Mouse (Mus musculus) testis, adult 2 months (tissue): Measurements from ENCODE around the gene Gm17334. TPM values are rescaled to one million over a fixed set of nuclear protein-coding genes. Genes with fewer than 3 reads are reported as not detected.

ENCODE experiments used
- H3K27ac ChIP-seq: fragments of 200-500 bp; 2 replicates; pipeline ENCODE4 v1.5.1; 2012; ENCODE audit warnings: low read depth, low read length; ENCODE audit not compliant: control insufficient read depth, insufficient read depth
- H3K27me3 ChIP-seq: fragments of 200-500 bp; 2 replicates; pipeline ENCODE4 v1.6.1; 2012; ENCODE audit warnings: mild to moderate bottlenecking, low read length, moderate library complexity; ENCODE audit not compliant: control insufficient read depth, insufficient read depth
- H3K36me3 ChIP-seq: fragments of 200-500 bp; 2 replicates; pipeline ENCODE4 v1.6.1; 2012; ENCODE audit warnings: mild to moderate bottlenecking, low read length; ENCODE audit not compliant: control insufficient read depth, insufficient read depth
- H3K4me1 ChIP-seq: fragments of 200-500 bp; 2 replicates; pipeline ENCODE4 v1.6.1; 2012; ENCODE audit warnings: low read length; ENCODE audit not compliant: control insufficient read depth, insufficient read depth
- H3K4me3 ChIP-seq: fragments of 200-500 bp; 2 replicates; pipeline ENCODE4 v1.5.1; 2012; ENCODE audit warnings: low read depth, mild to moderate bottlenecking, low read length, moderate library complexity, mixed read lengths; ENCODE audit not compliant: control insufficient read depth
- CTCF ChIP-seq: fragments of 200-500 bp; IDR thresholded peaks from 2 replicates; pipeline ENCODE4 v1.5.1; 2012; ENCODE audit warnings: low read depth, mild to moderate bottlenecking, inconsistent platforms, low read length, moderate library complexity; ENCODE audit not compliant: control insufficient read depth, insufficient read depth, insufficient replicate concordance
- POLR2A ChIP-seq: fragments of 200-500 bp; IDR thresholded peaks from 2 replicates; pipeline ENCODE4 v1.6.1; 2012; ENCODE audit warnings: low read depth, mild to moderate bottlenecking, inconsistent platforms, low read length, moderate library complexity; ENCODE audit not compliant: control insufficient read depth
- polyA plus RNA-seq: library from polyadenylated mRNA; depleted of rRNA; stranded (reverse); fragments of >200 nt; gene quantifications from 2 replicates; pipeline ENCODE4 v1.2.3, GENCODE M21; 2012

The Gm17334 gene
- polyA plus RNA-seq, 1 experiment, result not detected

DNA sequence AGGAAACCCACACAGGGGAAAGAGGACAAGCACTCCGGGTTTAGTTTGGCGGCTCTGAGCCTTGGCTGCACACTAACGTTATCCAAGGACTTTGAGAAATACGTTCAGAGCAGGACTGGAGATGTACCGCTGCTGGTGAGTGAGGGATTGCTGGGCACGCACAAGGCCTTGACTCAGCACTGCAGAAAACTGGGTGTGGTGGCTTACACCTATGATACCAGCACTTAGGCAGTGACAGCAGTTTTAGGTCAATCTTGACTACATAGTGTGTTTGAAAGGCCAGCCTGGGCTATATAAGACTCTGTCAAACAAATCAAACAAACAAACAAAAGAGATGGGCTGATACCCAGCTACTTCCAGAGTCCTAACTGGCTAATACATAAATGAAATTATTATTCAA lies 30.5 kb upstream of the Gm17334 start:
- Histone ChIP-seq H3K27ac (no peak overlapping the region), H3K36me3 (no peaks in the 10 kb centered on the region), H3K27me3 (no peaks in the 10 kb centered on the region), H3K4me3 (no peak overlapping the region), H3K4me1 (peaks cover 4% of the 10 kb centered on the region; the same call in 1 of the 2 replicates)
- TF ChIP-seq POLR2A (no peak), CTCF (no peak)

DNA sequence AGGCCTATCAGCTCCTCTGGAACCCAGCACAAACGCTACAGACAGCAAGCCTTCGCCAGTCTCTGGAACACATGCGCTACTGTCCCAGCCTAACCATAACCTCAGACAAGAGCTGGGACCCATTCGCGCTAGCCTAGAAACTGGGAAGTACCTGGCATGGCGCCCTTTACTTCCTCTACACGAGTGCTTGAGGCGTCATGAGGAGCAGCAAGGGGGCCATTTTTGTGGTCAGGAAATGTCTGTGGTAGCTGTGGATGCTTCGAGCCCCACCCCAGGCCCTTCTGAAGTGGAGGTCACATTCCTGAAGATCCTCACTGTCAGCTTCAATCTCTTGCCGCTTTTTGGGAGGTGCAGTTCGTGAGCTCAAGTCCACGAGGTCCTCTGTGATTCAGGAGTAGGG lies 30.1 kb upstream of the Gm17334 start:
- no peak overlapping the region for H3K27ac ChIP-seq
- no peak overlapping the region for H3K4me3 ChIP-seq
- H3K27me3 ChIP-seq, result no peaks in the 10 kb centered on the region
- no peaks in the 10 kb centered on the region for H3K36me3 ChIP-seq
- peaks cover 4% of the 10 kb centered on the region; the same call in 1 of the 2 replicates for H3K4me1 ChIP-seq
- no peak for TF ChIP-seq CTCF
- no peak for TF ChIP-seq POLR2A

DNA sequence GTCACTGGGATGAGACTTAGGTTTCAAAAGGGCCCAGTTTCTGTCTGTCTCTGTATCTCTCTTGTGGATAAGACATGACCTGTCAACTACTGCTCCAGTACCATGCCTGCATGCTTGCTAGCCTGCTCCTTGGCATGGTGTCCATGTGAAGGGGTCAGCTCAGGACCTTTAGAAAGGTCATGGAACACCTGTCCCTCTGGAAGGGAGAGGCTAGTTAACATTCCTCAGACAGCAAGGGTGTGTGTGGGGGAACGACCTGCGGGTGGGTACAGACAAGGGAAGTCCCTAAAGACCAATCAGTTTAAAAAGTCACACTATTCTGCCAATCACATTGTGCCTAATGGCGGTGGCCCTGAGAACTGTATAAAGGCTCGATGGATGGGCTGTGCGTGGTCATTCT lies 28.0 kb upstream of the Gm17334 start:
- no peak overlapping the region for H3K27ac ChIP-seq

DNA sequence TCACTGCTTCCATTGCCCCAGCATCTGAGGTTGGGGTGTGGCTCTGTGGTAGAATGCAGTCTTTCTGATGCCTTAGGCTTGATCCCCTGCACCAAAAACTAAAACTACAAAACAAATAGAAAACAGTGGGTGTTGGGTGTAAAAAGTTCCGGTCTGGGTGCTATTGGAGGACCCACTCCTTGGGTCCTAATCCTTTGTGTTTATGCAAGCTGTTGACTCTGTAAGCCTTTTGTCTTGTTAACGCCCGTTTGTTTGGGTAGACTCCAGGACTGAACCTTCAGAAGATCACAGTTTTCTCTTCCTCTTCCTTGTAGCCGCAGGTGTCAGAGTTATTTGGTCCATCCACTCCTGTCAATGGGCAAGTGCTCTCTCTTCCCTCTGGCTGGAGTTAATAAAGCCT lies 27.0 kb upstream of the Gm17334 start:
- Histone ChIP-seq H3K27me3 (no peaks in the 10 kb centered on the region), H3K36me3 (no peaks in the 10 kb centered on the region), H3K4me3 (no peak overlapping the region), H3K4me1 (no peaks in the 10 kb centered on the region; the same call in 1 of the 2 replicates), H3K27ac (no peak overlapping the region)
- no peak for TF ChIP-seq POLR2A
- no peak for TF ChIP-seq CTCF

More for the DNA sequence above, 28.0 kb upstream of the Gm17334 start:
- Histone ChIP-seq H3K4me3 (no peak overlapping the region), H3K36me3 (no peaks in the 10 kb centered on the region), H3K4me1 (peaks cover 4% of the 10 kb centered on the region; the same call in 1 of the 2 replicates), H3K27me3 (no peaks in the 10 kb centered on the region)
- TF ChIP-seq CTCF (no peak), POLR2A (no peak)

DNA sequence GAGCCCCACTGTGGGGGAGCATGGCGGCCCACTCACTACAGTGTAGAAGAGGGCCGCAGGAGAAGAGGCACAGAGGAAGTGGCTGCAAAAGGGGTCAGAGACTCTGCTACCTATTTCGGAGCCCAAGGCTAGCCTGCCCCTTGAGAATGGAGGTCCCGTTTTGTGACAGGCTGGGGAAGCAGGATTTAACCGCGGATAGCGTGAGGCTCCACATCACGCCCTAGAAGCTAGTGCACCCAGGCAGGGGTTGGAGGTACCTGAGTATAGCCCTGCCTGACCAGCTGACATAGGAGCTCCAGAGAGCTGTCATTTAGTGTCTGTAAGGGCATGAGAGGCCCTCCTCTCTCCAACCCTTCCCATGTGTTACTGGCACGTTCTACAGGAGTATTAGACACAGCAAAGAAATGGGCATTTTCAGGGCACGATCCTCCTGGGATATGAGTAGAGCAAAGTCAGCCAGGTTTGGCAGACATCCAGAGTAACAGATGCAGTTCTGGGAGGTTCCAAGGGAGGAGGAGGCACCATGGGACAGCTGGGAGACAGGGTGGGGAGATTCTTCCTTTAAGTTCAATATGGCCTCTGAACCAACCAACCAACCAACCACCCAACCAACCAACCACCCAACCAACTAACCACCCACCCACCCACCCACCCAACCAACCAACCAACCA lies 25.2 kb upstream of the Gm17334 start:
- H3K36me3 ChIP-seq, result no peaks in the 10 kb centered on the region
- no peak for TF ChIP-seq CTCF
- TF ChIP-seq POLR2A, result no peak

DNA sequence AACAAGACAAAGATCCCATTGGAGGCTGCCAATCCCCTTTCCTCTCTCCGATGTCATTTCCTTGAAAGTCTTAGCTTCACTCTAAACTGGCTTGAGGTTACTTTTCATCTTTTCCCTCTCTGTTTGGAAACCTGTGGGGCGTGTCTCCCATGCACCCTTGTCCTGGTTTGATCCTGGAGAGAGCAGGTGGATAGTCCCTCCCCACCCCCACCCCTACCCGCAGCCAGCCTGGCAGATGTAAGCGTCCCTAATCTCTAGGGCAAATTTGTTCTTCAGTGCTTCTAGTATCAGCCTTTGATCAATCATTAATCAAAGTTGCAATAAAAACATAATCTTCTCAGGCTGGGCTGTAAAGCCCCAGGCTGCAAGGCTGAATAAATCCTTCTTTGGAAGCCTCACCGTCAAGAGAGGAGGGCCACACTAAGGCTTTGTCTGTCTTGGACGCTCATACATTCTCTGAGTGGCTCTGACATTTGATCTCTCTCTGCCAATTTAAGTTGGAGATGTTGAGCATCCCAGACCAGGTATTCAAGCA lies 24.5 kb upstream of the Gm17334 start:
- no peak overlapping the region for H3K27ac ChIP-seq
- no peak overlapping the region for H3K4me3 ChIP-seq
- H3K27me3 ChIP-seq, result no peaks in the 10 kb centered on the region
- TF ChIP-seq CTCF, result no peak
- H3K4me1 ChIP-seq, result peaks cover 6% of the 10 kb centered on the region
- H3K36me3 ChIP-seq, result no peaks in the 10 kb centered on the region

More for the DNA sequence above, 25.2 kb upstream of the Gm17334 start:
- no peaks in the 10 kb centered on the region for H3K27me3 ChIP-seq
- H3K4me3 ChIP-seq, result no peak overlapping the region
- H3K4me1 ChIP-seq, result peaks cover 6% of the 10 kb centered on the region
- H3K27ac ChIP-seq, result no peak overlapping the region

DNA sequence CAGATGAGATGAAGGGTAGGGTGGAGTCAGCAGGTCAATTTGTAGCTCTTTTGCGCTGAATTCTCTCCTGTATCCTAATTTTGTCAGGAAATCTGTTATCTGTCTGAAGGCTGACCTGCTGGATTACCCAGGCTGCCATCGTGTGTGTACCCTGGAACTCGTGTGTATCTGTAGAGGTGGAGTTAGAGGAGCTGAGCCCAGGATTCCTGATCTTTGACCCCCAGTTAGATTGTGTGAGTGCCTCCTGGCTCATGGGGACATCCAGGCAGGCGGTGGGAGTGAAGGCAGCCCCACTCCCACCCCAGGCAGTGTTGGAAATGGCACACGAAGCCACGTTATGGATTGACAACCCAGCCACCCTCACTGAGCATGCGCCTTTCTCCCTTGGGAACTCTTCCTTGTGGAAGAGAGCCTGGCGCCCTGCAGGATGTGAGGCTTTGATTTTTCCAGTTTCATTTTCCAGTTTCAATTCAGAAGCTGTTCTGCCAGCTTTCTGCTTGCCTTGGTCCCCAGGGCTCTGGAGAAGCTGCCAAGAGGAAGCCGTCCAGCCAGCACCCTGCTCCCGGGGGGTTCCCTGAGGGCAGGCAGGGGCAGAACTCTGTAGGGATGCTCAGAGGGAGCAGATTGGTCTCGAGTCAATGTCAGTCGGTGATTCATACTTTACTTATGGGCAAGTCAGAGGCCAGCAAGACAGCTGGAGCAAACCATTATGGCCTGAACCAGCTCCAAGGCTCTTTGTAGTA lies 23.6 kb upstream of the Gm17334 start:
- no peaks in the 10 kb centered on the region for H3K27me3 ChIP-seq

More for the DNA sequence above, 23.6 kb upstream of the Gm17334 start:
- Histone ChIP-seq H3K4me1 (peaks cover 6% of the 10 kb centered on the region), H3K36me3 (no peaks in the 10 kb centered on the region), H3K27ac (no peak overlapping the region), H3K4me3 (no peak overlapping the region)
- no peak for TF ChIP-seq POLR2A
- no peak for TF ChIP-seq CTCF
